Mouse (Mus musculus): ENCODE measurements around the gene Tbx4. TPM values are rescaled to one million over a fixed set of nuclear protein-coding genes. Genes with fewer than 3 reads are reported as not detected.

Gene Tbx4
- 36.3 and 36.7 TPM in 2 replicates for polyA plus RNA-seq (2014; fragmentation: Nextera tagmentation; extraction: Ambion mirVana)

- H3K9ac ChIP-seq (ENCODE audit: low read length): peak within 1 kb of the TSS; percentile 94
- peaks cover 24% of the 10 kb centered on the region for H3K27me3 ChIP-seq (ENCODE audit: control insufficient read depth, insufficient read depth, low read length)
- ATAC-seq (ENCODE audit: insufficient number of reproducible peaks, low FRiP score, low TSS enrichment, low read depth) (peak; percentile 67), DNase-seq (ENCODE audit: low spot score) (peak; percentile 84)
- no peaks in the 10 kb centered on the region for H3K9me3 ChIP-seq (ENCODE audit: control insufficient read depth, low read length)
- peak within 1 kb of the TSS; percentile 89 for H3K27ac ChIP-seq (replicated peaks; ENCODE audit: low read depth, low read length)
- peaks cover 17% of the 10 kb centered on the region for H3K4me1 ChIP-seq (ENCODE audit: control insufficient read depth, insufficient read depth, low read length)
- 0 out of 2 replicates have a peak, but pooled peaks cover 2% of the 10 kb centered on the region for H3K36me3 ChIP-seq (ENCODE audit: control insufficient read depth, insufficient read depth, low read length)
- peak within 1 kb of the TSS; percentile 55 for H3K4me2 ChIP-seq (ENCODE audit: low read depth, severe bottlenecking)
- WGBS: 9% methylated on average over 25 of the region's 28 CpGs
- peak within 1 kb of the TSS; percentile 61 for H3K4me3 ChIP-seq (ENCODE audit: low read depth, low read length)
These were observed at the start of gene Tbx4 for GRCm38 (mm10) chr11:85885665-85886428. Tbx4 (plus strand) TSS chr11:85886422.

- no peak for ATAC-seq (ENCODE audit: insufficient number of reproducible peaks, low FRiP score, low TSS enrichment, low read depth)
- Histone ChIP-seq H3K4me3 (ENCODE audit: low read depth, low read length) (peak overlapping the region; percentile 61), H3K27ac (replicated peaks; ENCODE audit: low read depth, low read length) (peak overlapping the region; percentile 43; the same call in 1 of the 2 replicates), H3K9me3 (ENCODE audit: control insufficient read depth, low read length) (no peaks in the 10 kb centered on the region; the same call in 1 of the 2 replicates), H3K36me3 (ENCODE audit: control insufficient read depth, insufficient read depth, low read length) (no peaks in the 10 kb centered on the region), H3K27me3 (ENCODE audit: control insufficient read depth, insufficient read depth, low read length) (peaks cover 74% of the 10 kb centered on the region), H3K4me1 (ENCODE audit: control insufficient read depth, insufficient read depth, low read length) (peaks cover 31% of the 10 kb centered on the region), H3K9ac (ENCODE audit: low read length) (peak overlapping the region; percentile 82), H3K4me2 (ENCODE audit: low read depth, severe bottlenecking) (peak overlapping the region; percentile 90)
- 2% methylated on average over 32 of the region's 32 CpGs for WGBS
- DNase-seq (ENCODE audit: low spot score): peak; percentile 72
These were observed 49.5 kb upstream of the Tbx4 start for GRCm38 (mm10) chr11:85836523-85837290.

- H3K27me3 ChIP-seq (ENCODE audit: control insufficient read depth, insufficient read depth, low read length): peaks cover 69% of the 10 kb centered on the region
- peak; percentile 66 for DNase-seq (ENCODE audit: low spot score)
- peak overlapping the region; percentile 82 for H3K9ac ChIP-seq (ENCODE audit: low read length)
These were observed 49.0 kb upstream of the Tbx4 start for GRCm38 (mm10) chr11:85837291-85837647.

GRCm38 (mm10) chr11:85837648-85838423 lies 48.4 kb upstream of the Tbx4 start:
- H3K36me3 ChIP-seq (ENCODE audit: control insufficient read depth, insufficient read depth, low read length): no peaks in the 10 kb centered on the region
- DNase-seq (ENCODE audit: low spot score): peak; percentile 66
- H3K27me3 ChIP-seq (ENCODE audit: control insufficient read depth, insufficient read depth, low read length): peaks cover 70% of the 10 kb centered on the region
- peaks cover 37% of the 10 kb centered on the region for H3K4me1 ChIP-seq (ENCODE audit: control insufficient read depth, insufficient read depth, low read length)
- ATAC-seq (ENCODE audit: insufficient number of reproducible peaks, low FRiP score, low TSS enrichment, low read depth): no peak
- no peaks in the 10 kb centered on the region; the same call in 1 of the 2 replicates for H3K9me3 ChIP-seq (ENCODE audit: control insufficient read depth, low read length)
- H3K4me2 ChIP-seq (ENCODE audit: low read depth, severe bottlenecking): peak overlapping the region; percentile 90
- peak overlapping the region; percentile 72; the same call in 1 of the 2 replicates for H3K27ac ChIP-seq (replicated peaks; ENCODE audit: low read depth, low read length)
- WGBS: 0% methylated on average over 67 of the region's 67 CpGs
- H3K9ac ChIP-seq (ENCODE audit: low read length): peak overlapping the region; percentile 82
- peak overlapping the region; percentile 61 for H3K4me3 ChIP-seq (ENCODE audit: low read depth, low read length)

More at GRCm38 (mm10) chr11:85837291-85837647, 49.0 kb upstream of the Tbx4 start:
- 1% methylated on average over 18 of the region's 18 CpGs for WGBS
- Histone ChIP-seq H3K4me2 (ENCODE audit: low read depth, severe bottlenecking) (peak overlapping the region; percentile 90), H3K4me3 (ENCODE audit: low read depth, low read length) (peak overlapping the region; percentile 61), H3K27ac (replicated peaks; ENCODE audit: low read depth, low read length) (peak overlapping the region; percentile 43; the same call in 1 of the 2 replicates), H3K36me3 (ENCODE audit: control insufficient read depth, insufficient read depth, low read length) (no peaks in the 10 kb centered on the region), H3K4me1 (ENCODE audit: control insufficient read depth, insufficient read depth, low read length) (peaks cover 34% of the 10 kb centered on the region), H3K9me3 (ENCODE audit: control insufficient read depth, low read length) (no peaks in the 10 kb centered on the region; the same call in 1 of the 2 replicates)
- no peak for ATAC-seq (ENCODE audit: insufficient number of reproducible peaks, low FRiP score, low TSS enrichment, low read depth)

GRCm38 (mm10) chr11:85838424-85839257 lies 47.6 kb upstream of the Tbx4 start:
- no peaks in the 10 kb centered on the region for H3K36me3 ChIP-seq (ENCODE audit: control insufficient read depth, insufficient read depth, low read length)
- peak overlapping the region; percentile 61 for H3K4me3 ChIP-seq (ENCODE audit: low read depth, low read length)
- H3K27ac ChIP-seq (replicated peaks; ENCODE audit: low read depth, low read length): peak overlapping the region; percentile 72; the same call in 1 of the 2 replicates
- 9% methylated on average over 20 of the region's 20 CpGs for WGBS
- ATAC-seq (ENCODE audit: insufficient number of reproducible peaks, low FRiP score, low TSS enrichment, low read depth) (no peak), DNase-seq (ENCODE audit: low spot score) (no peak)
- H3K9me3 ChIP-seq (ENCODE audit: control insufficient read depth, low read length): no peaks in the 10 kb centered on the region; the same call in 1 of the 2 replicates
- peak overlapping the region; percentile 90 for H3K4me2 ChIP-seq (ENCODE audit: low read depth, severe bottlenecking)
- H3K27me3 ChIP-seq (ENCODE audit: control insufficient read depth, insufficient read depth, low read length): peaks cover 67% of the 10 kb centered on the region
- peaks cover 34% of the 10 kb centered on the region for H3K4me1 ChIP-seq (ENCODE audit: control insufficient read depth, insufficient read depth, low read length)
- H3K9ac ChIP-seq (ENCODE audit: low read length): peak overlapping the region; percentile 82

GRCm38 (mm10) chr11:85839258-85840030 lies 46.8 kb upstream of the Tbx4 start:
- ATAC-seq (ENCODE audit: insufficient number of reproducible peaks, low FRiP score, low TSS enrichment, low read depth): no peak
- Histone ChIP-seq H3K4me1 (ENCODE audit: control insufficient read depth, insufficient read depth, low read length) (peaks cover 34% of the 10 kb centered on the region), H3K36me3 (ENCODE audit: control insufficient read depth, insufficient read depth, low read length) (no peaks in the 10 kb centered on the region), H3K4me2 (ENCODE audit: low read depth, severe bottlenecking) (peak overlapping the region; percentile 90), H3K27ac (replicated peaks; ENCODE audit: low read depth, low read length) (peak overlapping the region; percentile 68; the same call in 1 of the 2 replicates), H3K4me3 (ENCODE audit: low read depth, low read length) (peak overlapping the region; percentile 61), H3K9ac (ENCODE audit: low read length) (peak overlapping the region; percentile 82), H3K9me3 (ENCODE audit: control insufficient read depth, low read length) (no peaks in the 10 kb centered on the region; the same call in 1 of the 2 replicates), H3K27me3 (ENCODE audit: control insufficient read depth, insufficient read depth, low read length) (peaks cover 64% of the 10 kb centered on the region)
- WGBS: 19% methylated on average over 7 of the region's 7 CpGs
- DNase-seq (ENCODE audit: low spot score): peak; percentile 41

All from limb, embryonic 11.5 days (tissue).